Mouse (Mus musculus) kidney, adult 2 months (tissue): ENCODE results near the gene Akap7.

Experiments
- CTCF ChIP-seq: fragments of 200-500 bp; conservative IDR thresholded peaks from 2 replicates; pipeline ENCODE4 v1.5.1; 2011; ENCODE audit warnings: low read depth, mild to moderate bottlenecking, control low read depth, low read length, moderate library complexity, mixed read lengths; ENCODE audit not compliant: insufficient read depth, insufficient read length
- POLR2A ChIP-seq: fragments of 200-500 bp; IDR thresholded peaks from one replicate; pipeline ENCODE4 v1.6.1; 2011; ENCODE audit warnings: low read depth, low read length, control low read depth

GRCm38 (mm10) chr10:25273731-25274130, 33.9 kb downstream of the Akap7 start:
- TF ChIP-seq CTCF, result no peak
- no peak for TF ChIP-seq POLR2A
